Mouse (Mus musculus): ENCODE data around the gene 2310057M21Rik. TPM values are rescaled to one million over a fixed set of nuclear protein-coding genes. Genes with fewer than 3 reads are reported as not detected.

Gene 2310057M21Rik
- polyA plus RNA-seq, 1 experiment = 9.9 TPM

DNA sequence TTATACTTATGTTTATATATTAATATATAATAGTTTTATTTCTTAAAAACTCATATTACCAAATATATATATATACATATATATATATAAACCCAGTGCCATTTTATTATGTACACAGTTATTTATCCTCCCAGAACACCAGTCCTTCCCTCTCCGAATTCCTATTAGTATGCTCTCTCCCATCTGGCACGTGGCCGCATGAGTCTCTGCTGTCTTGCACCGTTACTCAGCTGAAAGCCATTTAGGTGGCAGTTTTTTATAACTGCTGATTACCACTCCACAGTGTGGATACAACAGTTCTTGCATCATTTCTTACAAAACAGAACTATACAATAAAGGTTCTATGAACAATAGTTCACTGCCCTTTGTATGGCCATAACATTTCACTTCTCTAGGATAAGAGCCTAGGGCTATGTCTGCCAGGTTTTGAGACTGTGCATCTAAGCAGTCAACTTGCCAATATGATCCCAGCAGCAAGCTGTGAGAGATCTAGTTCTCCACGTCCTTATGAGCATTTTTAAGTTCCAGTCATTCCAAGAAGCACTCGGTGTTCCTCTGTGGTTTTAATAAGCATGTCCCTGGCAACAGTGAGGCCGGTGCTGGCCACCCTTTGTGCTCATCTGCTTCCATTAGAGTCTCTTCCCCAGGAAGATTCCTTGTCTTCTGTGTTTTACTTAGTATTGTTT, 16.6 kb downstream of the 2310057M21Rik start:
- no peak for DNase-seq
- no peaks in the 10 kb centered on the region for H3K27me3 ChIP-seq (ENCODE audit: control insufficient read depth, insufficient read depth, low read length)
- WGBS = 92% methylated on average over 7 of the region's 7 CpGs
- no peaks in the 10 kb centered on the region for H3K4me1 ChIP-seq (replicated peaks; ENCODE audit: control insufficient read depth, insufficient read depth, low read length)
- H3K36me3 ChIP-seq (ENCODE audit: control insufficient read depth, insufficient read depth, low read length) = peaks cover 36% of the 10 kb centered on the region
- TF ChIP-seq CTCF (IDR thresholded peaks at IDR 0.05; ENCODE audit: borderline replicate concordance, control insufficient read depth, extremely low read depth, insufficient read depth, low read length, poor library complexity) (no peak), POLR2A (IDR thresholded peaks at IDR 0.05; ENCODE audit: control insufficient read depth, extremely low read depth, insufficient read depth, low read length, poor library complexity) (no peak)
- no peak overlapping the region for H3K4me3 ChIP-seq (ENCODE audit: control insufficient read depth, insufficient read depth, low read length)
- no peak overlapping the region for H3K27ac ChIP-seq (ENCODE audit: control insufficient read depth, insufficient read depth, low read length)

DNA sequence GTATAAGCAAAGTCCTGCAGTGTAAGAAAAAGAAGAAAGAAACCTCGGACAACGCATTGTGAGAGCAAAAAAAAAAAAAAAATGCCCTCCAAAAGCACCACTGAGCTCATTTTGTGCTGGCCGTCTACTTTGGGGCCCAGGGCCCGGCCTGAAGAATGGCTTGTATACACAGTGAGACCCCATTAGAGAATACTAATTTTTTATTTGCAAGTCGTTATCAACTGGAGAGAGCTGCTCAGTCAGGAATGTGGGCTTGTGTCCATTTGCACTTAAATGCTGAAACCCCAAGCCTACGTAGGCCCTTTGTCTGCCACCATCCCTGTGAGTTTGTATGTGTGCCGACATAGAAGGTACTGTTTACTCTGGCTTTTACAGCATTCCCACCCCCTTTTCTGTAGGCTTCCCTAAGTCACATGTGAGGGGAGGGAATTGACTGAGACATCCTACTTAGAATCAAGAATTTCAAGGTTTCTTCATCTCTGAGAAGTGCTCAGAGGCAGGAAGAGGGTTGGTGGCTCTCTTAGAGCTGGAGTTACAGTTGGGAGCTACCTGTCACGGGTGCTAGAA, 25.0 kb downstream of the 2310057M21Rik start:
- H3K4me3 ChIP-seq (ENCODE audit: control insufficient read depth, insufficient read depth, low read length) = no peak overlapping the region
- DNase-seq = no peak
- H3K27ac ChIP-seq (ENCODE audit: control insufficient read depth, insufficient read depth, low read length) = no peak overlapping the region
- 92% methylated on average over 8 of the region's 8 CpGs for WGBS
- H3K36me3 ChIP-seq (ENCODE audit: control insufficient read depth, insufficient read depth, low read length) = peaks cover 13% of the 10 kb centered on the region; the same call in 1 of the 2 replicates
- no peaks in the 10 kb centered on the region for H3K27me3 ChIP-seq (ENCODE audit: control insufficient read depth, insufficient read depth, low read length)
- no peak for TF ChIP-seq CTCF (IDR thresholded peaks at IDR 0.05; ENCODE audit: borderline replicate concordance, control insufficient read depth, extremely low read depth, insufficient read depth, low read length, poor library complexity)
- TF ChIP-seq POLR2A (IDR thresholded peaks at IDR 0.05; ENCODE audit: control insufficient read depth, extremely low read depth, insufficient read depth, low read length, poor library complexity) = no peak
- no peaks in the 10 kb centered on the region for H3K4me1 ChIP-seq (replicated peaks; ENCODE audit: control insufficient read depth, insufficient read depth, low read length)

DNA sequence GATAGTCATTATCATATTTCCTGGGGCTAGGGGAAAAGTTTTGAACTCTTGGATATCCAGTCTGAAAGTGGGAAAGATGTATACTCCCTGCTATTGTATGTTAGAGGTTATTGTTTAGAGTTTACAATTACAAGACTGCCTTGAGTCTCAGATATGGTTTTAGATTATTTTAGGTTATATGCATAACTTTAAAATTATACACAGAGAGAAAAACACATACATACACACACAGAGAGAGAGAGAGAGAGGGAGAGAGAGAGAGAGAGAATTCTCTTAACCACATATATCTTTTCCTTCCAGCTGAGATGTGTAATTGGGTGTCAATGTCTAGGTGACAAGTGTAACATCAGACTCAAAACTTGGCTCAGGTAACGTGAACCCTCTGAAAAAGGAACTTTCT, 29.0 kb downstream of the 2310057M21Rik start, which contains the start of gene Fam24a:
Fam24a (plus strand) TSS at position 301 of the 400 bp plus-strand sequence.
- WGBS = 67% methylated on average over 1 of the region's 1 CpGs
- Histone ChIP-seq H3K4me3 (ENCODE audit: control insufficient read depth, insufficient read depth, low read length) (no peak within 1 kb of the TSS), H3K27ac (ENCODE audit: control insufficient read depth, insufficient read depth, low read length) (no peak within 1 kb of the TSS), H3K4me1 (replicated peaks; ENCODE audit: control insufficient read depth, insufficient read depth, low read length) (no peaks in the 10 kb centered on the region), H3K27me3 (ENCODE audit: control insufficient read depth, insufficient read depth, low read length) (no peaks in the 10 kb centered on the region), H3K36me3 (ENCODE audit: control insufficient read depth, insufficient read depth, low read length) (no peaks in the 10 kb centered on the region)
- no peak for DNase-seq
- TF ChIP-seq POLR2A (IDR thresholded peaks at IDR 0.05; ENCODE audit: control insufficient read depth, extremely low read depth, insufficient read depth, low read length, poor library complexity) (no peak), CTCF (IDR thresholded peaks at IDR 0.05; ENCODE audit: borderline replicate concordance, control insufficient read depth, extremely low read depth, insufficient read depth, low read length, poor library complexity) (no peak)

DNA sequence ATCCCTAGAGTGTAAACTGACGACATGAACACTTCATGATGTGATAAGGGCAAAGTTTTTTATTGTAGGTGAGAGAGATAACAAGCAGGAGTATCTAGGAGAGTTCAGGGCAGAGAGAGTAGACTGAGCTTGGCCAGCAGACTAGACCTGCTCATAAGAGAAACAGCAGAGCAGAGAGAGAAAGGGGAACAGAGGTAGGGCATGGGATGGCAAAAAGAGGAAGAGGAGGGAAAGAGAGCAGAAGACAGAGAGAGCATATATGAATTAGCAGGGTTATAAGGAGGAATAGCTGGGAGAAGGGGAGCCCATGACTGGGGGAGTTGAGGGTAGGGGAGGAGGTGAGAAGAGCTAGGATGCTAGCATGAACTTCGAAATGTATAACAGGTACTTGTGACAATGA, 30.9 kb downstream of the 2310057M21Rik start:
- DNase-seq = no peak
- 70% methylated on average over 2 of the region's 2 CpGs for WGBS

DNA sequence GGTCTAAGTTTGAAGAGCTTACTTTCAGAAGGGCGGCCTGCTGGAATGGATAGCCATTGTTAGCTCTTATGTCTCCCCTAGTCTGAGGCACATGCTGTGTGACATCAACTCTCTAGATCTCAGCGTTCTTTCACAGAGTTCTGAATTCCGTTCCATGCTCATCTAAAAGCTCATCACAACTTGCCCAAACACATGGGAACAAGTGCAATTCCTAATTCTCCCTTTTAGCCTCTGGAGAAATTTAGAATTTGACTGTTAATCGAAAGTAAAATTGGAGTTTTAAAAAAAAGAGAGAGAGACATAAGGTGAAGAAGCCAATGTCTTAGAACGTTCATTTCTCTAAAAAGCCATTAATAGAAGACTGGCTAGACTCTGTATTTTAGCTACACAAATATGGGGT, 33.1 kb downstream of the 2310057M21Rik start, which contains the start of gene Fam24b:
Fam24b (minus strand) TSS at position 101 of the 400 bp plus-strand sequence.
- 97% methylated on average over 5 of the region's 5 CpGs for whole genome bisulfite sequencing
- no peak within 1 kb of the TSS for H3K4me3 ChIP-seq (ENCODE audit: control insufficient read depth, insufficient read depth, low read length)
- no peak for TF ChIP-seq POLR2A (IDR thresholded peaks at IDR 0.05; ENCODE audit: control insufficient read depth, extremely low read depth, insufficient read depth, low read length, poor library complexity)
- no peak for TF ChIP-seq CTCF (IDR thresholded peaks at IDR 0.05; ENCODE audit: borderline replicate concordance, control insufficient read depth, extremely low read depth, insufficient read depth, low read length, poor library complexity)

More for the DNA sequence above, 30.9 kb downstream of the 2310057M21Rik start:
- no peaks in the 10 kb centered on the region for H3K27me3 ChIP-seq (ENCODE audit: control insufficient read depth, insufficient read depth, low read length)
- H3K4me3 ChIP-seq (ENCODE audit: control insufficient read depth, insufficient read depth, low read length) = no peak overlapping the region
- no peaks in the 10 kb centered on the region for H3K36me3 ChIP-seq (ENCODE audit: control insufficient read depth, insufficient read depth, low read length)
- no peak overlapping the region for H3K27ac ChIP-seq (ENCODE audit: control insufficient read depth, insufficient read depth, low read length)
- H3K4me1 ChIP-seq (replicated peaks; ENCODE audit: control insufficient read depth, insufficient read depth, low read length) = no peaks in the 10 kb centered on the region
- TF ChIP-seq POLR2A (IDR thresholded peaks at IDR 0.05; ENCODE audit: control insufficient read depth, extremely low read depth, insufficient read depth, low read length, poor library complexity) (no peak), CTCF (IDR thresholded peaks at IDR 0.05; ENCODE audit: borderline replicate concordance, control insufficient read depth, extremely low read depth, insufficient read depth, low read length, poor library complexity) (no peak)

DNA sequence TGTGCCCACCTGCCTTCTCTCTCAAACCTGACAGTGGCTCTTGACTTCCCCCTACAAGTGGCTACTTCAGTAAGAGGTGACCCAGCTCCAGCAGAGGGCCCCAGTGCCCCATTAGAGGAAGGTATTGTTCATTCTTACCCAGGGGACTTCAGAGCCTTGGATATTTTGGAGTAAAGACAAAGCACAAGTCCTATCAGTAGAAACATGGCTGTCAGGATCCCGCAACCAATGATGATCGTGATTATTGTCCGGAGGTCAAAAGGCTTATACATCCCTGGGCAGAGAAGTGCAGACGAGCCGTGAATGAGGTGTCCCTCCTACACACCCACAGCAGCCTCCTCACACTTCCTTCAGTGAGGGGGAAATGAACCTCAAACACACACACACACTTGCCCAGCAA, 35.5 kb downstream of the 2310057M21Rik start:
- H3K4me3 ChIP-seq (ENCODE audit: control insufficient read depth, insufficient read depth, low read length) = no peak overlapping the region
- 94% methylated on average over 5 of the region's 5 CpGs for WGBS
- TF ChIP-seq POLR2A (IDR thresholded peaks at IDR 0.05; ENCODE audit: control insufficient read depth, extremely low read depth, insufficient read depth, low read length, poor library complexity) (no peak), CTCF (IDR thresholded peaks at IDR 0.05; ENCODE audit: borderline replicate concordance, control insufficient read depth, extremely low read depth, insufficient read depth, low read length, poor library complexity) (no peak)
- H3K36me3 ChIP-seq (ENCODE audit: control insufficient read depth, insufficient read depth, low read length) = no peaks in the 10 kb centered on the region
- H3K27ac ChIP-seq (ENCODE audit: control insufficient read depth, insufficient read depth, low read length) = no peak overlapping the region
- H3K27me3 ChIP-seq (ENCODE audit: control insufficient read depth, insufficient read depth, low read length) = no peaks in the 10 kb centered on the region
- H3K4me1 ChIP-seq (replicated peaks; ENCODE audit: control insufficient read depth, insufficient read depth, low read length) = no peaks in the 10 kb centered on the region
- no peak for DNase-seq

More for the DNA sequence above, 33.1 kb downstream of the 2310057M21Rik start, which contains the start of gene Fam24b:
- H3K27ac ChIP-seq (ENCODE audit: control insufficient read depth, insufficient read depth, low read length) = no peak within 1 kb of the TSS
- H3K4me1 ChIP-seq (replicated peaks; ENCODE audit: control insufficient read depth, insufficient read depth, low read length) = no peaks in the 10 kb centered on the region
- no peak for DNase-seq
- no peaks in the 10 kb centered on the region for H3K36me3 ChIP-seq (ENCODE audit: control insufficient read depth, insufficient read depth, low read length)
- no peaks in the 10 kb centered on the region for H3K27me3 ChIP-seq (ENCODE audit: control insufficient read depth, insufficient read depth, low read length)
